Mouse (Mus musculus): Measurements from ENCODE around the gene 1700029H14Rik. TPM values are rescaled to one million over a fixed set of nuclear protein-coding genes. Genes with fewer than 3 reads are reported as not detected.

1700029H14Rik gene
- total RNA-seq, 2 experiments from 2014 or later = not detected

GRCm38 (mm10) chr8:13504894-13505674, 57.2 kb downstream of the 1700029H14Rik start:
- DNase-seq = no peak

GRCm38 (mm10) chr8:13503936-13504606, 58.2 kb downstream of the 1700029H14Rik start:
- peak; percentile 58 to 79 for DNase-seq

GRCm38 (mm10) chr8:13501221-13501620, 61.0 kb downstream of the 1700029H14Rik start:
- no peak for DNase-seq

Other genes starting within 250 kb of the 1700029H14Rik start
- 10 to 100 TPM; 52.5 to 66.5 TPM for gene Tfdp1, start 223.7 kb downstream of the 1700029H14Rik start, total RNA-seq (2021)
- gene Atp4b, start 165.6 kb downstream of the 1700029H14Rik start, total RNA-seq (2021) = under 1 TPM; 0.66 to 0.79 TPM
- not detected for gene Grk1, start 157.4 kb downstream of the 1700029H14Rik start, total RNA-seq (2021)
- gene Tmem255b, start 127.3 kb downstream of the 1700029H14Rik start, total RNA-seq (2021) = 1 to 10 TPM in 1 of 2 experiments, under 1 TPM in 1; 0.92 to 1.1 TPM
- gene Gas6, start 68.0 kb downstream of the 1700029H14Rik start, total RNA-seq (2021) = 100 to 1,000 TPM in 1 of 2 experiments, 10 to 100 TPM in 1; 83.7 to 248 TPM
- 10 to 100 TPM; 34.5 to 64.0 TPM for gene Rasa3, start 115.1 kb upstream of the 1700029H14Rik start, total RNA-seq (2021)
- gene Cfap97d2, start 143.4 kb upstream of the 1700029H14Rik start, total RNA-seq (2021) = under 1 TPM in 1 of 2 experiments, not detected in 1; 0.20 TPM
- gene Cdc16, start 195.2 kb upstream of the 1700029H14Rik start, total RNA-seq (2021) = 10 to 100 TPM; 62.2 to 63.0 TPM
- 10 to 100 TPM; 30.0 to 31.3 TPM for gene Upf3a, start 223.2 kb upstream of the 1700029H14Rik start, total RNA-seq (2021)